Mouse (Mus musculus) gonadal fat pad, adult 2 months (tissue): Measurements from ENCODE around the gene Pi4kb. TPM values are rescaled to one million over a fixed set of nuclear protein-coding genes. Genes with fewer than 3 reads are reported as not detected.
"Not testable (repeated sequence)": the region's sequence is repeated elsewhere in the genome, so short reads cannot be mapped to it uniquely, and the experiment has no call there.

Experiments used
- DNase-seq: peaks from one replicate; pipeline ENCODE4 v3.0.0-alpha.2; 2012; ENCODE audit warnings: low read depth
- polyA plus RNA-seq: library from polyadenylated mRNA; depleted of rRNA; stranded (reverse); fragments of >200 nt; gene quantifications from 2 replicates; pipeline ENCODE4 v1.2.3, GENCODE M21; 2012; rRNA removed

Pi4kb gene
- 43.4 and 50.7 TPM in 2 replicates for polyA plus RNA-seq

GRCm38 (mm10) chr3:94974528-94975422, at the start of gene Pi4kb:
Gene Pi4kb (plus strand): TSS chr3:94974731.
- no peak for DNase-seq

DNA sequence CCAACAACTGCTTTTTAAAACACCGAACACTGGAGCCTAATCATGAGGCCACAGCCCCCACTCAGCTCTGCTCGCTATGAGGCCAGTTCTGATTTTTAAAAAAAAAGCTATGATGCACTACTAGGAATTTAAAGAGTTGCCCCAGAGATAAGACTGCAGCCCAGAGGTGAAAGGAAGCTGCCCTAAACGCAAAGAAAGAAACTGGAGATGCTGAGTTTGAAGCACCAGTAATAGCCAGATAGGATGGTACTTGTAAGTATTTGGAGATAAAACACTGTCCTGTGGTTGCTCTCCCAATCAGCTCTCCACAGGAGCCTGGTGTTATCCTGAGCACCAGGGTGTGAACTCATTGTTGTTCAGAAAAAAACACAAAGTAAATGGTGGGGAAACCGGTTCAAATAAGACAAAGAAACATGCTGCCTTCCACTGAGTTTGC, 48.2 kb upstream of the Pi4kb start:
- not testable (repeated sequence) for DNase-seq

- DNase-seq: not testable (repeated sequence)
These were observed 45.6 kb upstream of the Pi4kb start for GRCm38 (mm10) chr3:94928979-94929378.

DNA sequence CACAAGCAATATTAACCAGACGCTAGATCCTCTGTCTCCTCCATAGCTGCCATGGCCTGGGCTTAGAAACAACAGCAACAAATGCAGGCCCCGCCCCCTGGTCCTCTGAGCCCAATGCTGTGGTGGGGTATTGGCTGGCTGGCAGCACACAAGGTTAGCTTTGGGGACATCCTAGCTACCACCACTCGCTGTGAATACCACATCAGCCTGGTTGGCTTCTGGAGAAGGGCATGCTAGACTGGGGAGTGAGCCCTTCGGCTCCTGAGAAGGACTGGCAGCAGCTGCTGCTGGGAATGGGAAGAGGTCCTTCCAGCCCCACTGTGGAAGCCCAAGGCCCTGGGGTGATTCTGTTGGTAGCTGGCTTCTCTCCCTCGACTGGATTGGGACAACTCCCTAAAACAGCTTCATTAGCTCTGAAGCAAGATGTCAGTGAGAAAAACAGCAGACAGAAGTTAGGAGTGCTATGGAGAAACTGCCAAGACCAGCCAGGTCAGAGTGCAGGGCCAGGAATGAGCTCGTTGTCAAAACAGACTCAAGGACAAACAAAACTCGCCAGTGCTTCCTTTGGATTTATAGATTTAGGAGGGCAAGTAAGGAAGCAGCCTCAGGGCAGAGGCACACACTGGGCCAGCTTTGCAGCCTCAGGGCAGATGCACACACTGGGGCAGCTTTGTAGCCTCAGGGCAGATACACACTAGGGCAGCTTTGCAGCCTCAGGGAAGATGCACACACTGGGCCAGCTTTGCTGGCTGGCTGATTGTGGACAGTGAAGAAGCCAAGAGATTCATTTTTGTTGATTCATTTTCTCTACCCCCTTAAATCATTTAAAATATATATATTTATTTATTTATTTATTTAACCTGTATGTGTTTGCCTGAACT, 43.9 kb upstream of the Pi4kb start:
- not testable (repeated sequence) for DNase-seq

DNA sequence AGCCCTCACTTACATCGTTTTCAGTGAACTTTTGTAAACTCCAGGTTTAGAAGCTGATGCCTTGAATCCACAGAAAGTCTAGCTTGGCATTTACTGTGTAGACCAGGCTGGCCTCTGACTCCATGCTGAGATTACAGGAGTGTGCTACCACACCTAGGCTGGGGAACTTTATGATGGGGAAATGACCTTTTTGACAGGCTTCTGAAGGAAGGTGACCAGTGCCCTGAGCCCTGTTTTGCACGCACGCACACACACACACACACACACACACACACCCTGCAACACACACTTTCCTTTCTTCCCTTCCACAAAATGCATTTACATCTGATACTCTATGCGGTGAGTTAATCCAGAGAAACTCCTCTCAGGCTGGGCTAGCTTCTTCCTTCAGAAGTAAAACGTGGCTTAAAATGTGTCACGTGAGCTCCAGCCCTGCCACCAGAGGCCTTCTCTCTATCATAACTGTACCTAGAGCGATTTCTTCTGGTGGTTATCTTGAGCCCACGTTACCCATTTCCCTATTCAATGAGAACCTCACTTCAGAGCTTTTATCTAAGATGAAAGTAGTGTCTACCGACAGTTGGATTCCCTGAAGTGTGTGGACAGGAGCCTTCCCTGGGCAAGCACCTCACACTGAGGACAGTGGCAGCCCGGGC, 43.0 kb upstream of the Pi4kb start:
- not testable (repeated sequence) for DNase-seq

DNA sequence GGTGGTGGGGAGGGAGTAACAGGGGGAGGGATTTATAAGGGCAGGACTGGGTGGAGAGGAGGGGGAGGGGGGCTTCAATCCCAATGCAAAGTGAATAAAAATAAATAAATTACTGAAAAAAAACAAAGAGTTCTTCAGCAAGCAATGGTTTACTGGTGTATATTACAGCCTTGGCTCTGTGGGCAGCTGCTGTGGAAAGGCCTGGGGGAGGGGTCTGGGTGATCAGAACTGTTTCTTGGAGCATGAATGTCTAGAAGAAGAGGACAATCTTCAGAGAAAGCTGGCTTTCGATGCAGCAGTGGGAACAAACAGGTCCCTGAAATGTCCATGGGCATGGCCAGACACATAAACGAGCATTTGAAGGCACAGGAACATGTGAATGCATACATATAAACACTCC, 42.3 kb upstream of the Pi4kb start:
- not testable (repeated sequence) for DNase-seq

DNA sequence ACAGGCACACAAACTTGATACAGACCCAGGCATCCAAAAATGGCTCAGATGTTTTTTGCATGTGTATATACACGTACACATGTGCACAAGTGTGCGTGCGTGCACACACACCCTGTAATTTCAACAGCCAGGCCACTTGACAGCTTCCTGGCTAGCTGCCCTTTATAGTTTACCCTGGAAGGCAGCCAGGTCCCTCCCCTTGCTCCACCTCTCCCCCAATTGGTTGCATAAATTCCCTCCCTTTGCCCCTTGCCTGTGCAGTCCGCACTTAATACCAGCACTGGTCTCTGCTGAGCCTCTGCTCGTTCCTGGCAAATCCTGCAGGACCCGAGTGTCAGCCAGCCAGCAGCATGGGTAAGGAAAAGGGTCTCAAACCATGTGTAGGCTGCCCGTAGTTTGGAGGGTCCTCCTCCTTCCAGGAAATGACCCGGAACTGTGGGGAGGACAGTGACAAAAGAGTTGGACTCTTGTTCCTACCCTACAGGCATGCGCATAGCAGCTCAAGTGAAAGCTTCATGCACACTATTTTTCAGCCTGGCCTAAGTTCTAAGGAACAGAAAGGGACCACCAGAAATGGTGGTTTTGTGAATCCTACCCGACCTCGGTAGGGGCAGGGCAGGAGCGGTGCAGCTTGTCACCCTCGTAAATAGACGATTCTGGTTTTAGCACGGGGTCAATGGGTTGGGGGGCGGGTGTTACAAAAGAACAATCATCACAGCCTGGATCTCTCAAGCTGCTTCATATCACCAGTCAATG, 41.5 kb upstream of the Pi4kb start, which contains the start of gene Selenbp1:
TSS of gene Selenbp1 (plus strand) at position 248 of the 756 bp plus-strand sequence.
- no peak for DNase-seq

DNA sequence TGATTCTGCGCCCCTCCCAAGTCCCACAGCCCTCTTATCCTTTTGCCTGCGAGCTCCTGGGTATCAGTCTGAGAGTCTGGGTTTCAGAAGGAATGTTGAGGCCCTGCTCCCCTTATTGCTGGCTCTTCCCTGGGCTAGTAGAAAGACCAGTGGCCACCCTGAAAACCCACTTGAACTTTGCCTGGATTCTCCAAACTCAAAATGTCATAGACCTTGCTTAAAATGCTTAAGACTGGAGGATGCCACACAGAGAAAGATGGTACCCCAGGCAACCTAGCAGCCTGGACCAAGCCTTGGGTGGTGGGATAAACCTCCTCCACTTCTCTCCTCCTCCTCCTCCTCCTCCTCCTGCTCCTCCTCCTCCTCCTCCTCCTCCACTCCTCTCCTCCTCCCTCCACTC, 40.9 kb upstream of the Pi4kb start:
- not testable (repeated sequence) for DNase-seq

- not testable (repeated sequence) for DNase-seq
These were observed 40.0 kb upstream of the Pi4kb start for GRCm38 (mm10) chr3:94934564-94934963.

DNA sequence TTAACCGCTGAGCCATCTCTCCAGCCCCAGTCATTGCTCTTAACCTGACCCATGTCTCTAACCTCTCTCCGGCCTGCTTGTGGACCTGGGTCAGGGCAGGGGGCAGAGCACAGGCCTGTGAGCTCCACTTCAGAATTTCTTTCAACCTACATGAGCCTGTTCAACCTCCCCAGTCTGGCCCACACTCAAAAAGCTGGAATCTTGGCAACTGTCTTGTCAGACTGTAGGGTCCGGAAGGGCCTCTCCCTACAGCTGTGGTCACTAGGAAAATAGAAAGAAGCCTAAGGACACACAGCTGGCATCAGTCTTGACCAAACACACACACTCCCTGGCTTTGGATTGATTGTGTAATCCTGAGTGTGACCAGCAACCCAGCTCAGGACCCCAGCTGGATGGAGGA, 39.2 kb upstream of the Pi4kb start:
- not testable (repeated sequence) for DNase-seq

DNA sequence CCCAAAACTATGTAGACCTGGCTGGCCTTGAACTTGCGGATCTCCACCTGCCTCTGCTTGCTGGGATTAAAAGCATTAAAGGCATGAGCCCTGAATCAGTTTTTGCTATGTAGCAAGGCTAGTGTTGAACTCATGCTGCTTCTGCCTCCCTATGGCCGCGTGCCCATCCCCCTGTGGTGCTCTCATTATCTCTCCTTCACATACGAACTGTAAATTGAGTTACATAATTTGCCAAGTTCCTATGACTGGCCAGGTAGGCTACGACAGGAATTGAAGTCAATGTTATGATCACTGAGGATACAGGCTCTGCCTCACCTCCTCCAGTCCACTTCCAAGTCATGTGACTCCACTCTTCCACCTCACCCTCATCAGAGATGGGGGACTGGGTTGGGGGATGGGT, 38.4 kb upstream of the Pi4kb start:
- DNase-seq: not testable (repeated sequence)

DNA sequence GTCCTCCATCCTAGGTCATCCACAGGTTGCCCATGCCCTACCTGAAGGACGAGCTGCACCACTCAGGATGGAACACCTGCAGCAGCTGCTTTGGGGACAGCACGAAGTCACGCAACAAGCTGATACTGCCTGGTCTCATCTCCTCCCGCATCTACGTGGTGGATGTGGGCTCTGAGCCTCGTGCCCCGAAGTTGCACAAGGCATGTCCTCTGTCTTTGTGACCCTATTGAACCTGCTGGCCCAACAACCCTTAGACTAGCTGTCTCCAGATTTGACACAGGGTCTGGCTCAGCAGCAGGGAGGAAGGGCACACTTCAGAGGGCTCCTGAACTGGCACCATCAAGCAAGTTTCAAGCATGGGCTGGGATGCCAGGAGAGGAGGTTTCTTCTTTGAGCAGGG, 37.3 kb upstream of the Pi4kb start:
- DNase-seq: not testable (repeated sequence)

DNA sequence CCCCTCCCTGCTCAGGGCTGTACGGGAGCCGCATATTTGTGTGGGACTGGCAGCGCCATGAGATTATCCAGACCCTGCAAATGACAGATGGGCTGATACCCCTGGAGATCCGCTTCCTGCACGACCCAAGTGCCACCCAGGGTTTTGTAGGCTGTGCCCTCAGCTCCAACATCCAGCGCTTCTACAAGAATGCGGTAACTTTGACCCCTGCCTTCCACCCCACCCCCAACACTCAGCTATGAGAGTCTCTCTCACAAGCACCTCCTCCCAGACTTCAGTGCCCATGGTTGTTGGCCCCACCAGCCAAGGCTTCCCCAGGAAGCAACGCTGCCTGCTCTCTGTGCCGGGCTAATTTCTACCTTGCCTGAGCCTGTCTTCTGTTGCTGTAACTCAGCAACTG, 34.5 kb upstream of the Pi4kb start:
- DNase-seq: not testable (repeated sequence)

GRCm38 (mm10) chr3:94942211-94942967, 32.1 kb upstream of the Pi4kb start:
- not testable (repeated sequence) for DNase-seq

- DNase-seq: not testable (repeated sequence)
These were observed 30.8 kb upstream of the Pi4kb start for GRCm38 (mm10) chr3:94943706-94944105.

- DNase-seq: no peak
These were observed 26.4 kb upstream of the Pi4kb start for GRCm38 (mm10) chr3:94948066-94948614.

DNA sequence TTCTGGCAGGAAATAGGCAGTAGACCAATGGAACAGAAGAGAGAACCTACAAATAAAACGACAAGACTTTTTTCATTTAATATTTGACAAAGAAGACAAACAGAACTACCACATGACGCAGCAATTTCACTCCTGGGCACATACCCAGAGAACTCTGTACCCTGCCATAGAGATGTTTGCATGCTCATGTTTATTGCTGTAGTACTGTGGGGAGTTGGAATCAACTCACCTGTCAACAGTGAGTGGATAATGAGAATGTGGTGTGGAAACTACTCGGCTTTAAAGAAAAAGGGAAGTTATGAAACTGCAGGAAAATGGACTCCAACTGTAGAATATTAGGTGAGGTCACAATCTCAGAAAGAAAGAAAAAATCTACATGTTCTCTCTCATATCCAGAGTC, 24.9 kb upstream of the Pi4kb start:
- no peak for DNase-seq

- DNase-seq: no peak
These were observed 21.7 kb upstream of the Pi4kb start for GRCm38 (mm10) chr3:94952806-94953205.

GRCm38 (mm10) chr3:94953384-94953763, 21.2 kb upstream of the Pi4kb start:
- no peak for DNase-seq
